In the genomic region with DNA sequence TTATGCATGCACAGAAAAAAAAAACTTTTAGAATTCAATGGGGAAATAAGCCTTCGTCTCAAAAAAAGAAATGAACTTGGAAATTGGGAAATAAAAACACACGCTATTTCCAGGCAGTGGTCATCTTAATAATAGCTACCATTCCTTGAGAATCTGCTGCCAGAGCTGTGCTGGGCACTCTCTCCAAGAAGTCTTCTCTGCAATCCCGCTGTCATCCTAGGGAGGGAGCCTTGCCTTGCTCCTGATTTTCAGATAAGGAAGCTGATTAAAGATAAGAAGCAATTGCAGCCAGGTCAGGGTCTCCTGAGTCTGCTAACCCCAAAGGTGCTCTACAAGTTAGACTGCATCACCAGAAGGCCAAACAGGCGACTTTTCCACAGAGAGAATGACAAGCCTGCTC, we compare ENCODE assay signal across 9 mouse cellular contexts.
DNase-seq lines count a peak whose midpoint lies in the region; ATAC-seq and TF ChIP-seq lines count a peak whose summit lies in the region.
"Had no signal": no experiment of that assay in that cellular context is flagged by ENCODE, and none has a peak within 500 bp of the region (broad histone marks: within the 10 kb centered on the region; RNA-seq: fewer than 3 reads in every experiment).

No protein-coding gene starts in this region.

- DNase-seq in heart, postnatal 0 days (ENCODE audit: low spot score), result no peak
- DNase-seq in heart, postnatal 10 days, result no peak
- DNase-seq in ES-CJ7 (ENCODE audit: low read depth, low spot score) (peak; percentile 10), adipocyte (ENCODE audit: low spot score) (peak; percentile 14)
- DNase-seq in lung, postnatal 0 days (ENCODE audit: low spot score), result no peak

- intact Hi-C loops in heart, postnatal 10 days (cut with DNase I), result no loop called here

- no peak for TF ChIP-seq EP300 in heart, postnatal 0 days (IDR thresholded peaks at IDR 0.05; ENCODE audit: low read depth)
- TF ChIP-seq EP300 in lung, postnatal 0 days (IDR thresholded peaks at IDR 0.05), result no peak

- H3K27ac ChIP-seq in heart, postnatal 0 days (ENCODE audit: low read depth), result no peak overlapping the region
- no peak overlapping the region for H3K27ac ChIP-seq in lung, postnatal 0 days (ENCODE audit: low read length)
- no peak overlapping the region for H3K27ac ChIP-seq in forebrain, embryonic 12.5 days
- H3K27ac ChIP-seq: embryonic facial prominence, embryonic 15.5 days; heart, embryonic 15.5 days had no signal

- H3K4me3 ChIP-seq in heart, postnatal 0 days (ENCODE audit: low read depth, low read length), result no peak overlapping the region
- no peak overlapping the region for H3K4me3 ChIP-seq in lung, postnatal 0 days (ENCODE audit: low read depth, low read length)
- no peak overlapping the region for H3K4me3 ChIP-seq in forebrain, embryonic 12.5 days (replicated peaks)
- H3K4me3 ChIP-seq: embryonic facial prominence, embryonic 15.5 days; heart, embryonic 15.5 days had no signal

- no peaks in the 10 kb centered on the region for H3K9me3 ChIP-seq in heart, postnatal 0 days (replicated peaks; ENCODE audit: control insufficient read depth, low read length)
- no peaks in the 10 kb centered on the region for H3K9me3 ChIP-seq in lung, postnatal 0 days (ENCODE audit: low read length)
- no peaks in the 10 kb centered on the region for H3K9me3 ChIP-seq in forebrain, embryonic 12.5 days
- H3K9me3 ChIP-seq: embryonic facial prominence, embryonic 15.5 days; heart, embryonic 15.5 days had no signal

- TF ChIP-seq CTCF in heart, postnatal 0 days (IDR thresholded peaks at IDR 0.05; ENCODE audit: low read depth), result 0 out of 2 replicates have a peak, but pooled peaks have one; percentile 5
- TF ChIP-seq CTCF in lung, postnatal 0 days (IDR thresholded peaks at IDR 0.05), result peak; percentile 63

- no peak for ATAC-seq in heart, postnatal 0 days (ENCODE audit: insufficient read depth, low read depth)
- ATAC-seq in lung, postnatal 0 days, result no peak
- ATAC-seq in megakaryocyte-erythroid progenitor cell, adult 5-6 weeks (replicated peaks; ENCODE audit: low FRiP score, low TSS enrichment, poor library complexity, severe bottlenecking), result no peak
- no peak for ATAC-seq in forebrain, embryonic 12.5 days (ENCODE audit: low FRiP score)

- WGBS in heart, postnatal 0 days, result 51% methylated on average over 4 of the region's 4 CpGs
- WGBS in lung, postnatal 0 days, result 41% methylated on average over 4 of the region's 4 CpGs
- 47% methylated on average over 4 of the region's 4 CpGs for WGBS in forebrain, embryonic 12.5 days

- no peaks in the 10 kb centered on the region for H3K4me1 ChIP-seq in heart, postnatal 0 days (ENCODE audit: control insufficient read depth, insufficient read depth)
- H3K4me1 ChIP-seq in lung, postnatal 0 days (ENCODE audit: insufficient read depth, low read depth, low read length), result no peaks in the 10 kb centered on the region
- H3K4me1 ChIP-seq in forebrain, embryonic 12.5 days, result no peaks in the 10 kb centered on the region
- H3K4me1 ChIP-seq: embryonic facial prominence, embryonic 15.5 days; heart, embryonic 15.5 days had no signal

- no peaks in the 10 kb centered on the region for H3K36me3 ChIP-seq in heart, postnatal 0 days (replicated peaks; ENCODE audit: control insufficient read depth, insufficient read depth, low read length)
- no peaks in the 10 kb centered on the region for H3K36me3 ChIP-seq in lung, postnatal 0 days (ENCODE audit: insufficient read depth, low read length)
- no peaks in the 10 kb centered on the region for H3K36me3 ChIP-seq in forebrain, embryonic 12.5 days (replicated peaks)
- H3K36me3 ChIP-seq: embryonic facial prominence, embryonic 15.5 days; heart, embryonic 15.5 days had no signal

- no peaks in the 10 kb centered on the region for H3K27me3 ChIP-seq in heart, postnatal 0 days (ENCODE audit: control insufficient read depth, insufficient read depth, low read length)
- no peaks in the 10 kb centered on the region for H3K27me3 ChIP-seq in lung, postnatal 0 days (replicated peaks; ENCODE audit: insufficient read depth, low read length)
- H3K27me3 ChIP-seq in forebrain, embryonic 12.5 days, result no peaks in the 10 kb centered on the region
- H3K27me3 ChIP-seq: embryonic facial prominence, embryonic 15.5 days; heart, embryonic 15.5 days had no signal

- no peak overlapping the region for H3K9ac ChIP-seq in heart, postnatal 0 days (replicated peaks; ENCODE audit: low read depth, low read length)
- H3K9ac ChIP-seq in lung, postnatal 0 days (replicated peaks; ENCODE audit: low read depth), result no peak overlapping the region
- no peak overlapping the region for H3K9ac ChIP-seq in forebrain, embryonic 12.5 days
- H3K9ac ChIP-seq: embryonic facial prominence, embryonic 15.5 days; heart, embryonic 15.5 days had no signal

- no peak overlapping the region for H3K4me2 ChIP-seq in heart, postnatal 0 days (ENCODE audit: low read depth, low read length)
- no peak overlapping the region for H3K4me2 ChIP-seq in lung, postnatal 0 days (replicated peaks; ENCODE audit: low read depth, low read length)
- no peak overlapping the region for H3K4me2 ChIP-seq in forebrain, embryonic 12.5 days
- H3K4me2 ChIP-seq: embryonic facial prominence, embryonic 15.5 days; heart, embryonic 15.5 days had no signal

Comparison
In these comparisons a context has a peak if more than half of its experiments do, and no peak if none do; other contexts are left out.
1. DNase-seq: peak in ES-CJ7 (single experiment) and adipocyte (single experiment); none in heart, postnatal 0 days (single experiment), heart, postnatal 10 days (0 of 2) and lung, postnatal 0 days (single experiment).